Mouse (Mus musculus): ENCODE measurements around the gene Chd5. TPM values are rescaled to one million over a fixed set of nuclear protein-coding genes. Genes with fewer than 3 reads are reported as not detected.

Chd5 gene
- total RNA-seq, 2 experiments from 2014 or later: 0.18 to 0.27 TPM

DNA sequence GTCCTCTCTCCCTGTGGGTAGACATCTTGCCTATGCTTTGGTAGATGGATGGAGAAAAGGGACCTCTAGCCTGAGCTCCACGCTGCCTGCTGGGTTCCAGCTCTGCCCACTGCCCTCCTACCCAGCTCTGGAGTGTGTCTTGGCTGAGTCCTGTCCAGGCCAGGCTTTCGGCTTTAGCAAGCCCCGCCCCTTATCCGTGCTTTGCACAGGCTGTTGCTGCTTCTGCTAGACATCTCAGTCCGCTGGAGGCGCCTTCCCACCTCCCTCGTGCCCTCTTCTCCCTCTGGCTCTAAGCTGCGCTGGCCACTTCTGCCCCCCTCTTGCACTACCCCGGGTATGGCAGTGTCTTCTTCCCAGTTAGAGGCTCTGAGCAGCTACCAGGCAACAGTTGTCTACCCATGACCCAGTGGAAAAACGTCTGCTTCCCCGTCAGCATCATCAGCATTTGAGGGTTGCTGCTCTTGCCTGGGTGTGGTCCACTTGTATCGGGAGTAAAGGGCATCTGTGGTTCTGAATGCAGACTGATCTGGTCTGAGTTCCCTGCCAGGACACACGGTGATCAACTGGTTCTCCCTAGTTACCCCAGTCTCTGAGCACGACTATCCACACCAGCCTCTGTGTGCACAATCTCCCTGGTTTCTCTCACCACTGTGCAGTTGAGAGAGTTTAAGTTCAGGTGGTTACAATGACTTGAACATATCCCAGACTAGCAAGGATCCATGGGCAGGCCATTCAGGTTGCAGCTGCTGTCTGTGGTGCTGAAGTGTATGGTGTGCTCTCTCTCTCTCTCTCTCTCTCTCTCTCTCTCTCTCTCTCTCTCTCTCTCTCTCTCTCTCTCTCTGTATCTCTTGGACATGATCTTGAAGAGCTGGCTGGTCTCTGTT, 13.2 kb downstream of the Chd5 start:
- DNase-seq (ENCODE audit: low spot score in 2 of 2): no peak

DNA sequence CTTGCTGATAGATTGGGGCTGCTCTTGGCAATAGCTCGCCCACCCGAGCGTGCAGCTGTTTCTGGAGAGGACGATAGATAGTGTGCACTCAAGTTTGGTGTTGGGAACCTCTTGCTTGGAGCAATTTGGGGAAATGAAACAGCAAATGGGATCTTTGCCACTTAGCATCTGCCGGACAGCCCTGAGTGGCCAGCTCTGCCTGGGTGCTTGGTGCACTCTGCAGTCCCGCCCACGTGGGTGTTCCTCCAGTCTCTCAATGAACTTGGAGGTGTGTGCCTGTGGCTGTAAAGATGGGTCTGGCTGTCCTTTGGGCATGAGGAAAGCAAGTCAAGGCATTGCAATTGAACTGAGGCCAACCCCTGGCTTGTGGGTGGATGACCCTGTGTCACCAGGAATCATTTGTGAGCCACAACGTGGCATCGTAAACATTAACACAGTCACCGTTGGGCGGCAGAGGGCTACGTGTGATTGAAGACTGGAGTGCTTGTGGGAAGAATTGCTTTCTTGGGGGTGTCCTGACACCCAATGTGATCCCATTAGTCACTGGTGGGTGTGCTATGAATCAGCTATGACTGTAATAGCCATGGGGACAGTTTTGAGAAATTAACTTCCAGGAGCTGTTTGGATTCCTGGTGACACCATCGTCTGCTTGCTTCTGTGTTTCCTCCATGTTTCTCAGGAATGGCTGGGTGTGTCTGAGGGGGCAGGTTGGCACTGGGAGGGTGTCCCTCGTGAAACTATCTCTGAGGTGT, 15.6 kb downstream of the Chd5 start:
- no peak for DNase-seq (ENCODE audit: low spot score in 2 of 2)

DNA sequence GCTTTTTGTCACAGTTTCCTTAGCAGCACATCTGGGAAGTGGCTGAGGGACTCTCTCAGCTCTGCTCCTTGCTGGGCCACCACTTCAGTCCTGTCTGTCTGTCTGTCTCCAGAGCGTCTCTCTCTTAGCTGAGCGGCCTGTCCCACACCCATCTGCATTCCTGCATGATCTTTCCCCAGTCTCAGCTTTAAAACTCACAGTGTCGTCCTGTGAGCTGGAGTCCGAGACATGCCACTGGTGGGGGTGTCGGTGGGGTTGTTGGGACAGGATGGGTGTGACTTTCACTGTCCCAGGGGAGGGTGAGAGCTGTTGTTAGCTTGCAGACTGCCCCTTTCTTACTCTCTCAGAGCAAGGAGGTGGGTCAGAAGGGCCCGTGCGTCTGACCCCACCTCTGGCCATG, 17.2 kb downstream of the Chd5 start:
- DNase-seq (ENCODE audit: low spot score in 2 of 2): no peak

DNA sequence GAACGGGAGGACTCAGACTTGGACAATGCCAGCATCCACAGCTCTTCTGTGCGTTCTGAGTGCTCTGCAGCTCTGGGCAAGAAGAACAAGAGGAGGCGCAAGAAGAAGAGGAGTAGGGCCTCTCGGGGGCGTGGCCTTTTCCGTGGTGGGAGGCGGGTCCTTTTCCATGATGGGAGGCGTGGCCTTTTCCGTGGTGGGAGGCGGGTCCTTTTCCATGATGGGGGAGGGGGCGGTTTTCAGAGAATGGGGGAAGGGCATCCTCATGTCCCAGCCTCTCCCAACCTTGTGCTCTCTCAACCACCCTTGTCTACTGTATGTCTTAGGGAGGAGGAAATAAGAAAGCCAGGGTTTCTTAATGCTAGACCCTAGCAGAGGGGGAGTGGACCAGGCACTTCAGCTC, 21.2 kb downstream of the Chd5 start:
- DNase-seq (ENCODE audit: low spot score in 2 of 2): no peak

DNA sequence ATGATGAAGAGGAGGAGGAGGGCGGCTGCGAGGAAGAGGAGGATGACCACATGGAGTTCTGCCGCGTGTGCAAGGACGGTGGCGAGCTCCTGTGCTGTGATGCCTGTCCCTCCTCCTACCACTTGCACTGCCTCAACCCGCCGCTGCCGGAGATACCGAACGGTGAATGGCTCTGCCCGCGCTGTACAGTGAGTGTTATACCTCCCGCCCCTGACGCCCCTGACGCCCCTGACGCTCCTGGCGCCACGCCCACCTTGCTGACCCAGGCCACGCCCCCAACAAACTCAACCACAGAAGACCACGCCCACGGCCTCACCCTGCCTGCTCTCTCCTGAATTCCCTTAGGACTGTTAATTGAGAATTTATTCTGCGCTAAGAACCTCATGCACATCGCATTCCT, 22.4 kb downstream of the Chd5 start:
- no peak for DNase-seq (ENCODE audit: low spot score in 2 of 2)

DNA sequence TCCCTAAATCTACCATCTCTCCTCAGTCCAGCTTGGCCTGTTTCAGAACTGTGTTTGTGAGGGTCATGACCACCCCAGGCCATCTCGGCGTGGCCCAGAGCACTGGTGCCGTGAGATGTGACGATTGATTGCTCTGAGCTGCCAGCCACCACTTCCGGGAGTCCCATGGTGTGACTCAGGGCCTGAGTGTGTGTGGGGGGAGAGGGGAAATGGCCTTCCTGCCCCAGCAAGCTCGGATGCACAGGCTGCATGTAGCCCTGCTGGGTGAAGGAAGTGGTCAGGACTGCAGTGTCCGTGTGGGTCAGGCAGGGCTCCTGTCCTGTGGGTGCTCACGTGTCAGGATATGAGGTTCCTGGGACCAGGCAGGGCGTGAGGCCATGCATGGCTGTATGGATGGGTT, 23.7 kb downstream of the Chd5 start:
- no peak for DNase-seq (ENCODE audit: low spot score in 2 of 2)

DNA sequence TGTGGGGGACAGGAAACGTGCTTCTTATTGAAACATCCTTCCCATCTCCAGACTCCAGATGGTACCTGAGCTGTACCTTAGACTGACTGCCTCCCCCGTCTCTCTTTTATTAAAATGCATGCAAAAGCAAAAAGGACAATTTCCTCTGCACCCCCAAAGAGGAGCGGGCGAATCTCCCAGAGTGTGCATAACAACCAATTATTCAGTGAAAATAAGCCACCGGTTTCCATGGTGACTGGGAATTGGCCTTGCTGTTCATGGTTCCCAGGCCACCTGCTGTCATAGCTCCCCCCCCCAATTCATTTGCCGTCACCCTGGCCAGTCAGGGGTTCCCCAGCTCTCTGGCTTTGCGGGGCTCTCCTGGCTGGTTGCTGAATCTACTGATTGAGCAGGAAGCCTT, 26.8 kb downstream of the Chd5 start:
- no peak for DNase-seq (ENCODE audit: low spot score in 2 of 2)

DNA sequence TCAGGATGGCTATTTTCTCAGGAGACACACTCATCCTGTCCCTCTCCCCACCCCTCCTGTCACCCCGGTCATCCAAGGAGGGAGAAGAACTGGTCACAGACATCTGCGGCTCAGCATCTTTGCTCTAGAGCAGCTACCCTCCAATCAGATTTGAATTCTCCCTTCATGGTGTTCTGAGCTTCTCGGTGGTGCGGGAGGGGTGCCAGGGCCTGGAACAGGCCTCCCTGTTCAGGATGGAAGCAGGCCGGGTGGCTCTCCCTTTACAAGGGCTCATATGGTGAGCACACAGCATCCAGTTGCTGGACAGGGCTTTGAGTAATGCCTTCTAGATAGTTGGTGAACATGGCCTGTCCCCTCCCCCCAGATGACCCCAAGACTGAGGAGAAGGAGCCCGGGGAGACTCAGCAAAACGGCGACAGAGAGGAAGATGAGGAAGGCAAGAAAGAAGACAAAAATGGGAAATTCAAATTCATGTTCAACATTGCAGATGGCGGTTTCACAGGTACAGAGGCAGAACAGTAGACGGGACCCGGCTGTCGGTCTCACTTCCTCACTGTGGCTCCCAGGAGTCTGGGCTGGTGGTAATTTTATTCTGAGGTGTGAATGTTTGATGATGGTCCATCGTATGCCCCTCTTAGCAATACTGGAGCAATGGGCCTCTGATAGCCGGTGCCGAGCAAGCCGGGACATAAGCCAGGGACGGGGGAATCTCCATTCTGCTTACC, 44.2 kb downstream of the Chd5 start:
- no peak for DNase-seq (ENCODE audit: low spot score in 2 of 2)

DNA sequence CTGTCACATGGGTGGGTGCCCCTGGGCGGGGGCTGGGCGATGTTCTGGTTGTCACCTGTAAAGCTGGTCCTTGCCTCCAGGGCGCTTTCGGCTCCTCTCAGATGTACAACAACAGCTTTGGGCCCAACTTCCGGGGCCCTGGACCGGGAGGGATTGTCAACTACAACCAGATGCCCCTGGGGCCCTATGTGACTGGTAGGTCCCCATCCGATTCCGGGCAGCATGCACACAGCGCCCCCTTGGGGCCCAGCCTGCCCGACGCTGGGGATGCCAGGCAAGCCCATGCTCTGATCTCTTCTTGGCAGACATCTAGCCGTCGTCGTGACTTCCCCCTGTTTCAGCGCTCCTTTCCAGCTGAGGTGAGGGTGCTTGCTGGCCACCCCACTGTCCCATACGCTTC, 47.2 kb downstream of the Chd5 start:
- DNase-seq (ENCODE audit: low spot score in 2 of 2): no peak

DNA sequence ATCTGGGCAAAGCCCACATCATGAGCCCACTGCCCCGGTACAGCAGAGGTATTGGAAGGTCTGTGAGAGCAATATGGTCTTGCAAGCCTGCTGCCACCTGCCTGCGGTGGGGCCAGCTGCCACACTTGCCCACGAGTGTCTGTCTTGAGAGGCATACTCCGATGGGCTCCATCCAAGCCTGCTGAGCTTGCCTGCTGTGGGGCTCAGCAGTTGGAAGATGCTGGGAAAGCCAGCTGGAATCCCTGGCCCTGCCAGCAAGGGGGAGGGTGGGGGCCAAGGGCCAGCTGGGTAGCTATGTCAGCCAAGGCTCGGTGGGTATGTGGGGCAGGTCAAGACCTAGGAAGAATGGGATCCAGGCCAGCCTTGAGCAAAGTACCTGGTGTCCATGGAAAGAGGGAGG, 53.7 kb downstream of the Chd5 start:
- peak in 1 of 2 experiments; percentile 40 for DNase-seq (ENCODE audit: low spot score in 2 of 2)

DNA sequence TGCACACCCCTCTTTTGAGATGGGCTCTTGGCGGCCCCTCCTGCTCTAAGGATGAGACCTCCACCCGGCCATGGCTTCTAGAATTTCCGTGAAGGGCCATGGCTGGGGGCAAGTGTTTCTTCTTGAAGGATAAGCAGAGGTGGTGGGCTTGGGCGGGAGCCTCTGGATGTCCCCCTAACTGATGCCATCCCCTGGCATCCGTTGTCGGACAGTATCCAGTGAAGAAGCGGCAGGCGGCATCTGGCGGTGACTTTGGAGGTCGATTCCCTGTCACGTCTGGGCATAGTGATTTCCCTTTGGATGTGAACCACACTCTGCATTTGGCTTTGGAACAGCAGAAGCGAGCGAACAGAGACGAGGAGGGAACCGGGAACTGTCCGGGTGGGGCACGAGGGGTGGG, 54.2 kb downstream of the Chd5 start:
- no peak for DNase-seq (ENCODE audit: low spot score in 2 of 2)

DNA sequence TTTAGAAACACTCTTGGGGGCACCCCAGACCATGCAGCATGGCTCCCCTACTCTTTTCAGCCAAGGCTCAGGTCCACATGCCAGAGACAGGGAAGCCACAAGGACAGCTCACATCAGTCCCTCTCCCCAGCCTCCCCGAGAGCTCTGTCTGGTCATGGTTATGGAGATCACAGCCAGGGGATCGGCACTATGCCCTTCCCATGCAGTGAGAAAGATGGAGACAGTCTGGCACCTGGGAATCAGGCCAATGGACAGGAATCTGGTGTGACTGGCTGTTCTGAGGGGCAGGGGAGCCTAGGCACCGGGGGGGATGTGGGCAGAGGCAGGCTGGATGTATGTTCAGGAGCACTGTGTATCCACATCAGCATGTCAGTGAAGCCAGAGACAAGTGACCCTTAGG, 60.5 kb downstream of the Chd5 start:
- DNase-seq (ENCODE audit: low spot score in 2 of 2): no peak

DNA sequence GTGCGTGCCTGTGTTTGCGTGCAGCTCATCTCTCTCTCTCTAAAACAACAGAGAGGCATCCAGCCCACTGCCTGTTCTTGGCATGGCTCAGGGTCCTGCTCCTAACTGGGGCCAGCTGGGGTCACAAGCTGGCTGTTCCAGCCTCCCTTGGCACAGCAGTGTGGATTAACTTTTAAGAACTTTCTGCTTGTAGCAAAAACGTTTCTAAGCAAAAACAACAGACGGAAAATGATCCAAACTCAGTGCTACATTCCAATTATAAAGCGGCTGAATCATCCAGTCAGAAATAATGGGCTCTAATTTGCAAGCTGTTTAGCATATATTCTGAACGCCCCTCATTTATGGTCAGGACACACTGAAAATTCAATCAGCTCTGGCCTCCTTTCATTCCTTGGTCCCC, 66.7 kb downstream of the Chd5 start:
- no peak for DNase-seq (ENCODE audit: low spot score in 2 of 2)

DNA sequence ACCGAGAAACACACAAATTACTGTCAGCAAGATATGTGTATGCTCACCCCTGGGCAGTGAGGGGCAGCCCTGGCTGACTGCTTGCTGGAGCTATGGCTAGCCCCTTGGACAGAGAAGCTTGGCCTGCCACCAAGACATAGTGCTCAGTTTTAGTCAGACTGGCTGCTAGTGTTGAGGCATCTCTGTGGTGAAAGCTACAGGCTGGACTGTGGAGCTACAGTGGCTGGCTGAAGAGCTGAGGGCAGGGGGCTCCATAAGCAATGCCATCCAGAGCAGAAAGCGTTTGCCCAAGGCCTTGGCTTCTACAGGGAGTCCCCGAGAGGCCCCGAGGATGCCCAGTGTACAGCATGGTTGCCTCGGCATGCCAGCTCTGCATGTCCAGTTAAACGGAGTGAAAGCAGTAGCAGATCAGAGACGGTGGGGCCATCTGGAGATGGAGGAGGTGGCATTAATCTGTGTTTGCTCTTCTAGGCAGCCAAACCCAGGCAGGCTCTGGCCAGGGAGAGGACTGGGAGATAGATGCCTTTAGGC, 67.3 kb downstream of the Chd5 start:
- no peak for DNase-seq (ENCODE audit: low spot score in 2 of 2)

DNA sequence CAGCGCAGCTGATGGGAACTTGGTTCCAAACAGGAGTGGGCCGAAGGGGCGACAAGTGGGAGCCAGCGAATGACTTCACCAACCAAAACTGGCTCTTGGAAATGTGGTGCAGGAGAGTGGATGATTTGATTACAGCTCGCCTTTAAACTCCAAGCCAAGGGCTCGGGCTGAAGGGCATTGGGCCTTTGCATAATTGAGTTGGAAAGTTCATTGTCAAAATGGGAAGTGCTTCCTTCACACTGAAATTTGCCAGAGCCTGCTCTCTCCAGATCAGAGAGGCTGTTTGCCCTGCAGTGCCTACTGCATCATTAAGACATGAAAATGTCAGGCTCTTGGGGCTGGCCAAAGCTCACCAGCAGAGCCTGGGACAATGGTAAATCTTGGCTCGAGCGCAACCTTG, 68.1 kb downstream of the Chd5 start:
- no peak for DNase-seq (ENCODE audit: low spot score in 2 of 2)

DNA sequence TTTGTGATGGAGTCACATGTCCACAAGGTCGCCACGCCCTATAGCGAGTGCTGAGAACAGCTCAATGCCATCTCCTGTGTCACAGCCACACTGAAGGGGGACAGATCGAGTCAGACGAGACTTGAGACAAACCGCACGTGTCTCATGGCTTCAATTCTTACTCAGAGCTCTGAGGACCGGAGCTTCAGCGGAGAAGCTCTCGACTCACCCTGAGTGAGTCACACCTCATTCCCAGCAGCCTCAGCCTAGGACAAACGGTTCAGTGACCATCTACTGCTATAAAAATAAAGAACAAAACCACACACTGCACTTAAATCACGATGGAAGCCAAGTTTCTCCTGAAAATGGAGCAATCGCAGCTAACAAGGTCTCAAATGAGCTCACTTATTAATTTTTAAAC, 72.5 kb downstream of the Chd5 start:
- no peak for DNase-seq (ENCODE audit: low spot score in 2 of 2)

DNA sequence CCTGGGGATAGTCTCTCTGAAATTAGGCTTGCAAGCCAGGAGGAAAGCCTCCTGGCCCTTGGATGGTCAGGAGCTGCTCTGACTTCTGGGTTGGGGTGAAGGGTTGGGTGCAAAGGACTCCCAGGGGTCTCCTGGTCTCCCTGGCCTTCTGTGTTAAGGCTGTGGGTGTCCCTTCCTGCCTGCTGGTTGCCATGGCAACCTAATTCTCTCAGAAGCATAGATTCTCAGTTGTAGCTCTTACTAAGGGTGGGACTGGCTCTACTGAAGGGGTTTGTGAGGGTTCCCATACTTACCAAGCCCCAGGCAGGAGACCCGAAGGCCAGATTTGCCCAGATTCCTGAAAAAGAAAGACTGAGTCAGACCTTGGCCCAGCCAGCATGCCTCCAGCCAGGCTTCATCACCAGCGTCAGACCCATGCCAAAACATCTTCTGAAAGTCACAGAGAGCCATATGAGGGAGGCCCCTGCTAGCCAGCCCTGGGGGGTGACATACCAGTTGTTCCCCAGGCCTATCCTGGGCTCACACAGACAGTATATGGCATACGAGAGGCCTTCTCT, 74.2 kb downstream of the Chd5 start:
- DNase-seq (ENCODE audit: low spot score in 2 of 2): no peak

DNA sequence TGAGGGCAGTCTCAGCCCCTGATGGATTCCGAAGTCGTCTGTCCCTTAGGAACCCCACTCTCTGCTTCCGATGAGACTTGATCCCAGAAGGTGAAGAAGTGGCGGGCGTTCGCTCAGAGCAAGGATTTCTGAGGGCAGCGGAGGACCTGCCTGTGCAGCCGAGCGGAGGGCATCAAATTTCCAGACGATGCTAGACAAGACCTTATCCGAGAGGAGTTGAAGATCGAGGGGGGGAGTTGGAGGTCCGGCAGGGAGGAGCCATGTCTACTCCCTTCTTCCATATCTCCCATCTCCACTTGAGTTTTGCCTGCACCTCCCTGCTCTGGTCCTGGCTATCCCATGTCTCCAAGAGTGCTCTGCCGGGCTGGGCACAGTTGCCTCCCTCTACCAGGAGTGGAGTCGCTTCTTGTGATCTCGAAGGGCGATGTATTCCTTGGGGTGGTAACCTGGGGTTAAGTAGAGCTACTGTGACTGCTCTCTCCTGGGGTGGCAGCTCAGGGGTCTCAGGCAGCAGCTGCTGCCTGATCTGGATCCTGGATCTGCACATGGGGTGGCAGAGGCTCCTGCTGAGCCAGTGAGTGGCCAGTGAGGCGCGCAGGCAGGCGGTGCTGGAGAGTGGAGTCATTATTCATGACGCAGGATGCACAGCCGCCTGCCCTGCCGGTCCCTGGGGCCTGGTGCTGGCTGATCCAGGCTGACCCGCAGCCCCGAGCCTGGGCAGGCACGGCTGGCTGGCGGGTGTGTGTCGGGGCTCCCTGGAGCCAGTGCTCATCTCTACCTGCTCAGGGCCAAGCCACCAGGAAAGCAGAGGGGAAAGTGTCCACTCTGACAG, 80.0 kb downstream of the Chd5 start:
- no peak for DNase-seq (ENCODE audit: low spot score in 2 of 2)

DNA sequence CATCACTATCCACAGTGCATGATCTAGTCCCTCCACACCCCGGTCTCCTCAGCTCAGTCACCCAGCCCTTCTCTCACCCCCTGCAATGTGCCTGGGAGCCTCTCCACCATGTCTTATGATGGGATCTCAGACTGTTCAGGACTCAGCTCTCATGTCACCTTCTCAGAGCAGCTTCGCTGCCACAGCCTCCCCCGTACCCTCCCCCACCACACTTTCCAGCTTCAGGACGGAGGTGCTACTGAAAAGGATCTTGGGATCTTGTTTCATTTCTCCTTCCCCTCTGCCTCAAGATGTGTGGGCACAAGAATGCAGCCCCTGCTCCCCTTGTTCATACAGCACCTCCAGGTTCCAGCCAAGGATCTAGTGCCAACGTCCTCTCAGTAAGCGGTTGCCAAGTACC, 85.1 kb downstream of the Chd5 start:
- DNase-seq (ENCODE audit: low spot score in 2 of 2): no peak

DNA sequence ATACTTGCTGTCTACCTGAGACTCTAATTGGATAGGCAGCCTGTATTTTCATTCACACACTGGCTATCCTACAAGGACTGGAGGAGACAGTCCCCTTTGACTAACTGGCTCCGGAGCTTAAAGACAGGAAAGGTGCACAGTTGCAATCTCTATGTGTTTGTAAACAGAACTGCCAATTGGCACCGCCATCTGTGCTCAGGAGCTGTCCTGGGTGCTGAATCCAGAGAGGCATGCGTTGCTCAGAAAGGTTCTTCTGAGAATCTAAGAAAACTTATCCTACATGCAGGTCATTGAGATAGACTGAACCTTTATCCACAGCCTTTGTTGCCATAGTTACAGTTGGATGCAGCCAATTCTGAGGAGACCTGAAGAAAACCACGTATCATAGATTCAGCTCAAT, 85.9 kb downstream of the Chd5 start:
- peak in 1 of 2 experiments; percentile 47 for DNase-seq (ENCODE audit: low spot score in 2 of 2)

DNA sequence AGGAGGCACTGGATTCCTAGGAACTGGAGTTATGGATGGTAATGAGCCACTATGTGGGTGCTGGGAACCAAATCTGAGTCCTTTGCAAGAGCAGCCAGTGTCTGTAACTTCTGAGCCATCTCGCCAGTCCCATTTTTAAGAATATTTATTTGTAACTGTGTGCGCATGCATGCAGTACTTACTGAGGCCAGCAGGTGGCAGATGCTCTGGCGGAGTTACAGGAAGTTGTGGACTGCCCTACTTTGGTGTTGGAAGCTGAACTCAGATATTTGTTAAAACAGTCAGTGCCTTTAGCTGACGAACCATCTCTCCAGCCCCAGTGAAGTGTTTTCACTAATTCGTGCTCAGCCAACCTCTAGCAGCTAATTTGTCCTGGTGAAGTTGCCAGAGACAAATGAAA, 86.5 kb downstream of the Chd5 start:
- DNase-seq (ENCODE audit: low spot score in 2 of 2): no peak
